Mouse (Mus musculus) kidney, embryonic 14.5 days (tissue): ENCODE measurements around the gene Gabbr2. TPM values are rescaled to one million over a fixed set of nuclear protein-coding genes. Genes with fewer than 3 reads are reported as not detected.

Source experiments
- ATAC-seq: fragments of 200-750 bp; cut with Nextera tagmentation; 2 replicates; pipeline ENCODE4 v1.8.0; 2017; ENCODE audit warnings: moderate number of reproducible peaks, mild to moderate bottlenecking, moderate TSS enrichment, moderate library complexity; ENCODE audit not compliant: low FRiP score, low TSS enrichment
- H3K27ac ChIP-seq: fragments of 300-500 bp; sonication (generic); 2 replicates; pipeline ENCODE4 v1.5.1; 2014; ENCODE audit warnings: low read depth, mild to moderate bottlenecking, low read length, moderate library complexity, mixed read lengths
- H3K27me3 ChIP-seq: fragments of 300-500 bp; sonication (generic); 2 replicates; pipeline ENCODE4 v1.6.1; 2014; ENCODE audit warnings: mild to moderate bottlenecking, low read length; ENCODE audit not compliant: control insufficient read depth, insufficient read depth
- H3K36me3 ChIP-seq: fragments of 300-500 bp; sonication (generic); 2 replicates; pipeline ENCODE4 v1.6.1; 2014; ENCODE audit warnings: low read length, mixed read lengths; ENCODE audit not compliant: control insufficient read depth, insufficient read depth
- H3K4me1 ChIP-seq: fragments of 300-500 bp; sonication (generic); 2 replicates; pipeline ENCODE4 v1.6.1; 2014; ENCODE audit warnings: low read length, mixed read lengths; ENCODE audit not compliant: control insufficient read depth, insufficient read depth
- H3K4me2 ChIP-seq: fragments of 300-500 bp; sonication (generic); replicated peaks from 2 replicates; pipeline ENCODE4 v1.6.1; 2014; ENCODE audit warnings: low read depth, mild to moderate bottlenecking, low read length
- H3K4me3 ChIP-seq: fragments of 300-500 bp; sonication (generic); 2 replicates; pipeline ENCODE4 v1.5.1; 2014; ENCODE audit warnings: mild to moderate bottlenecking, low read length
- H3K9ac ChIP-seq: fragments of 300-500 bp; sonication (generic); 2 replicates; pipeline ENCODE4 v1.6.1; 2014; ENCODE audit warnings: low read depth, mild to moderate bottlenecking, low read length, moderate library complexity
- H3K9me3 ChIP-seq: fragments of 300-500 bp; sonication (generic); 2 replicates; pipeline ENCODE4 v1.6.1; 2016; ENCODE audit warnings: low read length; ENCODE audit not compliant: control insufficient read depth
- WGBS: fragments of 180-500 bp; shearing (Covaris S2); extraction: QIAGEN DNeasy Blood & Tissue Kit; methylation state at CpG from one replicate; pipeline ENCODE4 v1.1.7; 2014; 5-methylcytosine and 5-hydroxymethylcytosine counted together
- polyA plus RNA-seq: library from polyadenylated mRNA; unstranded; fragments of >200 nt; fragmentation: Nextera tagmentation; extraction: Ambion mirVana; gene quantifications from 2 replicates; pipeline ENCODE4 v1.2.1, GENCODE M21; 2014

Gene Gabbr2
- polyA plus RNA-seq, 1 experiment from 2014 or later = 0.43 TPM

DNA sequence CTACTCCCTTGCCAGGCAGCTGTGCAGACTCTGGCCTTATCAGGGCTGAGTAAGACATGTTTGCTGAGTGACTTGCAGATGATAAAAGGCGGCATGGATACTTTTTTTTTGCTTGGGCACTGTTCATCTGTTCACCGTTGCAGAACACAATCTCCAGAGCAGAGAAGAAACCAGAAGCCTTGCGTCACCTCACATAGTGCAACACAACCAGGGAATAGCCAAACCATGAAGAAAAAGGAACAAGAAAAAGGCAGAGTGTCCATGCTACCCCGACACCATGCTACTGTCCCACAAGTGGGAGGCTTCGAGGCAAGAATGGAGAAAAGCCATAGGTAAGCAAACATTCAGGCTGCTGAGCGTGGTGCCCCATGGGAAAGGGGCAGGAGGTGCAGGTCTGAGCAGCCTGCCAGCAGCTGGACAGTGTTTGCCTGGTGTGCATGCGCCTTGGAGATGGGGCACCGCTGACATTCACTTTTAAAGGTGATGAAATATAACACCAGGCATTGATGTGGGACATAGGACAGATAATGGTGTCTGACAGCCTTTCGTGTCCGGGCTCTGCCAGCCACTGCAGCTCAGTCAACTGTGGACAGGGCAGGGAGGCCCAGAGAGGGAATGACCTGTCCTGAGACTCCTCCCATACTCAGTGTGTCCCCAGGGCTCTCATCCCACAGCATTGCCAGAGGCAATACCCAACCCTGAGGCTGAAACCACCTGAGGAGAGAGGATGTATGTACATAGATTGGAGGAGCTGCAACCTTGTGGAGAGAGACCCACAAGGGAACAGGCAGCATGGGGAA lies 31.3 kb upstream of the Gabbr2 start:
- Histone ChIP-seq H3K4me1 (no peaks in the 10 kb centered on the region), H3K9me3 (no peaks in the 10 kb centered on the region), H3K4me2 (no peak overlapping the region), H3K9ac (no peak overlapping the region; the same call in 1 of the 2 replicates), H3K27me3 (no peaks in the 10 kb centered on the region), H3K27ac (no peak overlapping the region), H3K36me3 (peaks cover 5% of the 10 kb centered on the region; the same call in 1 of the 2 replicates), H3K4me3 (no peak overlapping the region)
- 56% methylated on average over 10 of the region's 10 CpGs for WGBS
- peak; percentile 79 for ATAC-seq

- Histone ChIP-seq H3K4me1 (no peaks in the 10 kb centered on the region), H3K27ac (no peak overlapping the region), H3K36me3 (peaks cover 11% of the 10 kb centered on the region; the same call in 1 of the 2 replicates), H3K27me3 (no peaks in the 10 kb centered on the region), H3K9ac (no peak overlapping the region), H3K4me2 (no peak overlapping the region), H3K4me3 (no peak overlapping the region), H3K9me3 (no peaks in the 10 kb centered on the region)
- no peak for ATAC-seq
- 22% methylated on average over 5 of the region's 5 CpGs for WGBS
These were observed 28.9 kb upstream of the Gabbr2 start for GRCm38 (mm10) chr4:47020563-47020962.

GRCm38 (mm10) chr4:47015156-47015555 lies 23.5 kb upstream of the Gabbr2 start:
- no peaks in the 10 kb centered on the region for H3K27me3 ChIP-seq
- no peaks in the 10 kb centered on the region for H3K9me3 ChIP-seq
- WGBS = 27% methylated on average over 3 of the region's 3 CpGs
- no peak overlapping the region for H3K9ac ChIP-seq
- ATAC-seq = no peak
- H3K4me1 ChIP-seq = peaks cover 9% of the 10 kb centered on the region; the same call in 1 of the 2 replicates
- no peak overlapping the region for H3K4me2 ChIP-seq
- H3K4me3 ChIP-seq = no peak overlapping the region
- no peak overlapping the region for H3K27ac ChIP-seq
- peaks cover 11% of the 10 kb centered on the region; the same call in 1 of the 2 replicates for H3K36me3 ChIP-seq

DNA sequence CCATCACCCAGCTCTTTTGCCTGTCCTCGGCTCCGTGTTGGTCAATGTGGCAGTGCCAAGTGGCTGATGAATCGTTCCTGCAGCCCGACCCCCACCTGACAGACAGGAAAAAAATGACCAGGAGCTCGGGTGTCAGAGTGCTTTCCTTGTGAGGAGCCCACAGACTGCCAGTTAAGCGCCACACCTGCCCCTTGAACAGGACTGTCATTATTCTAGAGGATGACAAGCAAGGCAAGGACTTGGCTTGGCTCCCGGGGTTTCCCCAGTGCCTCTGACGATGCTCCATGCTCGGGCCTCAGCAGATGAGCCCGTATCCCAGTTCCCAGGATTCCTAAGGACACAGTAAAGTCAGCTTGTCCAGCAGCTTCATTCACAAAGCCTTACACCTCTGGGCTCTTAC lies 20.8 kb upstream of the Gabbr2 start:
- Histone ChIP-seq H3K4me1 (peaks cover 9% of the 10 kb centered on the region; the same call in 1 of the 2 replicates), H3K9me3 (no peaks in the 10 kb centered on the region), H3K4me3 (no peak overlapping the region), H3K4me2 (no peak overlapping the region), H3K9ac (no peak overlapping the region), H3K27me3 (no peaks in the 10 kb centered on the region; the same call in 1 of the 2 replicates), H3K27ac (no peak overlapping the region), H3K36me3 (peaks cover 11% of the 10 kb centered on the region; the same call in 1 of the 2 replicates)
- WGBS = 57% methylated on average over 10 of the region's 10 CpGs
- ATAC-seq = no peak

- Histone ChIP-seq H3K9me3 (no peaks in the 10 kb centered on the region), H3K4me1 (peaks cover 9% of the 10 kb centered on the region; the same call in 1 of the 2 replicates), H3K9ac (no peak overlapping the region), H3K27me3 (no peaks in the 10 kb centered on the region; the same call in 1 of the 2 replicates), H3K4me3 (no peak overlapping the region), H3K36me3 (no peaks in the 10 kb centered on the region), H3K27ac (no peak overlapping the region), H3K4me2 (peak overlapping the region; percentile 25; the same call in 1 of the 2 replicates)
- 46% methylated on average over 12 of the region's 12 CpGs for WGBS
- ATAC-seq = no peak
These were observed 18.9 kb upstream of the Gabbr2 start for GRCm38 (mm10) chr4:47010400-47011231.

GRCm38 (mm10) chr4:47000626-47001395 lies 9.1 kb upstream of the Gabbr2 start:
- WGBS = 67% methylated on average over 8 of the region's 8 CpGs
- H3K9ac ChIP-seq = no peak overlapping the region
- H3K27ac ChIP-seq = no peak overlapping the region
- H3K4me3 ChIP-seq = no peak overlapping the region
- no peaks in the 10 kb centered on the region for H3K4me1 ChIP-seq
- no peak for ATAC-seq
- H3K4me2 ChIP-seq = no peak overlapping the region
- H3K27me3 ChIP-seq = peaks cover 3% of the 10 kb centered on the region; the same call in 1 of the 2 replicates
- no peaks in the 10 kb centered on the region for H3K9me3 ChIP-seq
- no peaks in the 10 kb centered on the region for H3K36me3 ChIP-seq

GRCm38 (mm10) chr4:46997969-46998368 lies 6.3 kb upstream of the Gabbr2 start:
- 82% methylated on average over 2 of the region's 2 CpGs for WGBS
- Histone ChIP-seq H3K4me2 (no peak overlapping the region), H3K27me3 (peaks cover 10% of the 10 kb centered on the region), H3K9me3 (no peaks in the 10 kb centered on the region), H3K4me3 (no peak overlapping the region), H3K9ac (no peak overlapping the region), H3K27ac (no peak overlapping the region), H3K4me1 (no peaks in the 10 kb centered on the region), H3K36me3 (no peaks in the 10 kb centered on the region)
- ATAC-seq = no peak

- no peak overlapping the region for H3K27ac ChIP-seq
- H3K4me3 ChIP-seq = no peak overlapping the region
- no peak overlapping the region for H3K4me2 ChIP-seq
- H3K9ac ChIP-seq = no peak overlapping the region
- no peaks in the 10 kb centered on the region for H3K9me3 ChIP-seq
- peaks cover 54% of the 10 kb centered on the region for H3K27me3 ChIP-seq
- WGBS = 7% methylated on average over 8 of the region's 8 CpGs
- no peaks in the 10 kb centered on the region for H3K36me3 ChIP-seq
- no peak for ATAC-seq
- no peaks in the 10 kb centered on the region for H3K4me1 ChIP-seq
These were observed 1.3 kb upstream of the Gabbr2 start for GRCm38 (mm10) chr4:46992827-46993473.
